Mouse (Mus musculus): ENCODE results near the gene Alkbh2. TPM values are rescaled to one million over a fixed set of nuclear protein-coding genes. Genes with fewer than 3 reads are reported as not detected.

Alkbh2 gene
- 19.4 and 33.4 TPM in 2 replicates for polyA plus RNA-seq (2012; ENCODE audit: low replicate concordance)

GRCm38 (mm10) chr5:114127374-114128349, at the start of gene Alkbh2:
Alkbh2 (minus strand) TSS chr5:114128218.

DNA sequence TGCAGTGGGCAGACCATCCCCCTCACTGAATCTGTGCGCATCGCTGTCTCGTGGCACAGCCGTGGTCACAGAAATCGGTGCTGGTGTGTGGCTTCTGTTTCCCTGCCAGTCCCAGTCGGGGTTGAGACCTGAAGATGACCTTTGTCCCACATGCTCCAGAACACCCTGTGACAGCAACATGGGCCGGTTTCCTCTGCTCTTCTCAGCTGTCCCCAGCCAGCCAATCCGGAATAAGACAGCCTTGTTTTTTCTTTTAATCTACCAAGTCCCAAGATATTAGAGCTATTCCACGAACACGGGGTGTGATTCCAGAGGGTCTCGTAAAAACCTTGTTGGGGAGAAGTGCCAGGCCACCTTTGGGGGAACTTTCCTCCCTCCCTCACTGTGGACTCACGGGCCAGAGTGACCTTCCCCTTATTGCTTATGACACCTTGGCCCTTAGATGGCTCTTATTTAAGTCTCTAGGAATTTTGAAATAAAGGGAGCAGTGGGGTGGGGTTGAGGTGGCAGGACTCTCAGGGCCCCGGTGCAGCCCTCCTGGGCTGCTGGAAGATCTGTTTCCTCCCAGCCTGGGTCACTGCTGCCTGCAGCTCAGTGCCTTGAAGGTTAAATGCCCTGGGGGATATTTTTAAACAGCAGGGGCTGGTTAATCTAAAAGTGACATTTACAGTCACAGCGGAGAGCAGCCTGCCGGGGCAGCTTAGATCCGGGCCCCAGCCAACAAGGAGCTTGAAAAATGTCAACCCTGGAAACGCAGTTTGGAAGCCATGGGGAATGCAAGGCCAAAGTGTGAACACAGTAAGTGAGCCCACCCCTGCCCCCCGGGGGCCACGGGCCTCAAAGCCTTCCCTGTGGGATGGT, 18.2 kb upstream of the Alkbh2 start, which contains the start of gene Acacb:
Acacb (plus strand) TSS at position 508 of the 861 bp plus-strand sequence.

DNA sequence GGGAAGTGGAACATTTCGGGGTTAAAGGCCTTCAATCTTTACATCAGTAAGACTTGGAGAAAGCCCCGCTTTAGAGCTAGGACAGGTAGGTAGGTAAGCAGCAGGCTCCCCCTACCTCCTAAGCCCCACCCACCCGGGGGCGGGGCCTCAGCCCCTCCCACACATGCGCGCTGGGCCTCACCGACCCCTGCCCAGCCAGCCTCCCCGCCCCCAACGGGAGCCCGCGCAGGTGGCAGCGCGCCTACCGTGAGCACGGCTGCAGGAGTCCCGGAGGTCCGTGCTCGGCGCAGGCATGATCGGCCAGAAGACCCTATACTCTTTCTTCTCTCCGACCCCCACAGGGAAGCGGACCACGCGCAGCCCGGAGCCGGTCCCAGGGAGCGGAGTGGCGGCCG, 2.2 kb upstream of the Alkbh2 start, which contains the start of gene Ung:
Ung (plus strand) TSS at position 176 of the 395 bp plus-strand sequence.

DNA sequence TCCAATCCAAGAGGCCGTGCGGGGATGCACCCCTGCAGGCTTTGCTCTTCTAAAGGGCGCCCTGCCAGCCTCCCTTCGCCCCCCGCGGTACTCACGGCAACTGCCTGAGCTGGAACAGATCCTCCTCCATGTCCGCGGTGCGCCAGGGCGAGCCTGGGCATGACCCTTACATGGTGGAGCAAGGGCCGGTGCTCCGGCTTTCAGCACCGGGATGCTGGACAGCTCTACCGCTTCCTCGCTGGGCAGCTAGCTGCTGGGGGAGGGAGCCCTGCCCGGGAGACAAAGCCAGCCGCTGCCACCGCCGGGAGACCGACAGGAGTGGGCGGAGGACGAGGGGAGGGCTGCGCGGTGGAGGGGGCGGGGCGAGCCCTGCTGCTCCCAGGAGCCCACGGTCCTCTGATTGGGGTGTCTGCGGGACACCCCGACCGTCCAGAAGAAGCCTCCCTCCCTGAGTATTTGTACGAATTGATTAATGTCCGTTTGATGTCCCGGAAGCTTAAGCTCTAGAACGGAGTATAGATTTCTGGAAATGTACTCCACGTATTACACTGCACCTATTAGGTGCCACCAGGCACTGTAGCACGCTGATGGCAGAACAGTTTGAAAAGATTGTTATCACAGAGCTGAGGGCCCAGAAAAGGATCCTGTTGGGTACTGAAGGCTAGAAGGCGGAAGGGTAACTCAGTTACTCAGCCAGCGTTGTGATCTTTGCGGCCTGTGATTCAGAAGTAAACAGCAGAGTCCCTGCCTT, 36.8 kb downstream of the Alkbh2 start, which contains the start of gene Svop:
Svop (minus strand) TSS at position 514 of the 751 bp plus-strand sequence.

Other genes with a start within 250 kb of the Alkbh2 start
- gene Coro1c, start 219.5 kb downstream of the Alkbh2 start, polyA plus RNA-seq (2012; ENCODE audit: low replicate concordance) = 33.7 and 39.1 TPM in 2 replicates
- 59.4 and 81.1 TPM in 2 replicates for gene Ssh1, start 134.3 kb downstream of the Alkbh2 start, polyA plus RNA-seq (2012; ENCODE audit: low replicate concordance)
- gene Dao, start 124.5 kb downstream of the Alkbh2 start, polyA plus RNA-seq (2012; ENCODE audit: low replicate concordance) = 0.34 and 1.1 TPM in 2 replicates
- gene Usp30, start 62.8 kb downstream of the Alkbh2 start, polyA plus RNA-seq (2012; ENCODE audit: low replicate concordance) = 10.3 and 11.3 TPM in 2 replicates
- not detected in 2 replicates for gene Svop, start 36.6 kb downstream of the Alkbh2 start, polyA plus RNA-seq (2012; ENCODE audit: low replicate concordance)
- gene Ung, start 2.2 kb upstream of the Alkbh2 start, polyA plus RNA-seq (2012; ENCODE audit: low replicate concordance) = 12.4 and 14.6 TPM in 2 replicates
- gene Acacb, start 18.3 kb upstream of the Alkbh2 start, polyA plus RNA-seq (2012; ENCODE audit: low replicate concordance) = 3.2 and 3.8 TPM in 2 replicates
- gene Foxn4, start 145.6 kb upstream of the Alkbh2 start, polyA plus RNA-seq (2012; ENCODE audit: low replicate concordance) = not detected in 2 replicates
- 0.89 and 1.0 TPM in 2 replicates for gene Myo1h, start 160.9 kb upstream of the Alkbh2 start, polyA plus RNA-seq (2012; ENCODE audit: low replicate concordance)